Mouse (Mus musculus) kidney, postnatal 0 days (tissue): ENCODE results near the gene Wnt10a. TPM values are rescaled to one million over a fixed set of nuclear protein-coding genes. Genes with fewer than 3 reads are reported as not detected.

Experiments used
- ATAC-seq: fragments of 200-750 bp; cut with Nextera tagmentation; replicated peaks from 2 replicates; pipeline ENCODE4 v1.8.0; 2017; ENCODE audit warnings: low read depth, moderate number of reproducible peaks, moderate TSS enrichment, moderate library complexity; ENCODE audit not compliant: low FRiP score
- DNase-seq: peaks from one replicate; pipeline ENCODE4 v3.0.0-alpha.2; 2016; ENCODE audit warnings: low spot score
- H3K27ac ChIP-seq: fragments of 300-500 bp; sonication (generic); 2 replicates; pipeline ENCODE4 v1.5.1; 2014; ENCODE audit warnings: mild to moderate bottlenecking
- H3K27me3 ChIP-seq: fragments of 300-500 bp; sonication (generic); 2 replicates; pipeline ENCODE4 v1.6.1; 2014; ENCODE audit warnings: low read length, mixed read lengths; ENCODE audit not compliant: insufficient read depth
- H3K36me3 ChIP-seq: fragments of 300-500 bp; sonication (generic); 2 replicates; pipeline ENCODE4 v1.6.1; 2014; ENCODE audit warnings: low read length, mixed read lengths; ENCODE audit not compliant: insufficient read depth
- H3K4me1 ChIP-seq: fragments of 300-500 bp; sonication (generic); replicated peaks from 2 replicates; pipeline ENCODE4 v1.6.1; 2014; ENCODE audit warnings: antibody characterized with exemption, low read length, mixed read lengths; ENCODE audit not compliant: insufficient read depth
- H3K4me2 ChIP-seq: fragments of 300-500 bp; sonication (generic); 2 replicates; pipeline ENCODE4 v1.6.1; 2014; ENCODE audit warnings: mild to moderate bottlenecking, low read length, moderate library complexity, mixed read lengths
- H3K4me3 ChIP-seq: fragments of 300-500 bp; sonication (generic); replicated peaks from 2 replicates; pipeline ENCODE4 v1.5.1; 2014; ENCODE audit warnings: low read depth, low read length
- H3K9ac ChIP-seq: fragments of 300-500 bp; sonication (generic); 2 replicates; pipeline ENCODE4 v1.6.1; 2014; ENCODE audit warnings: low read depth, low read length
- H3K9me3 ChIP-seq: fragments of 300-500 bp; sonication (generic); replicated peaks from 2 replicates; pipeline ENCODE4 v1.6.1; 2016; ENCODE audit warnings: low read length, inconsistent platforms, mixed read lengths
- CTCF ChIP-seq: IDR thresholded peaks from 2 replicates; pipeline ENCODE4 v1.5.1; 2016; ENCODE audit warnings: antibody characterized with exemption, low read depth, mild to moderate bottlenecking, moderate library complexity
- WGBS: fragments of 180-500 bp; shearing (Covaris S2); extraction: QIAGEN DNeasy Blood & Tissue Kit; methylation state at CpG from one replicate; pipeline ENCODE4 v1.1.7; 2014; 5-methylcytosine and 5-hydroxymethylcytosine counted together
- polyA plus RNA-seq: library from polyadenylated mRNA; unstranded; fragments of >200 nt; fragmentation: Nextera tagmentation; extraction: Ambion mirVana; gene quantifications from 2 replicates; pipeline ENCODE4 v1.2.1, GENCODE M21; 2015

Gene Wnt10a
- polyA plus RNA-seq, 1 experiment from 2014 or later: 0.91 TPM

- Histone ChIP-seq H3K4me1 (peaks cover 4% of the 10 kb centered on the region; the same call in 1 of the 2 replicates), H3K27ac (no peak overlapping the region), H3K4me3 (no peak overlapping the region), H3K9ac (no peak overlapping the region), H3K4me2 (no peak overlapping the region), H3K36me3 (no peaks in the 10 kb centered on the region), H3K9me3 (no peaks in the 10 kb centered on the region), H3K27me3 (peaks cover 33% of the 10 kb centered on the region)
- no peak for ATAC-seq
- 56% methylated on average over 3 of the region's 3 CpGs for WGBS
- TF ChIP-seq CTCF: no peak
- no peak for DNase-seq
These were observed 12.3 kb upstream of the Wnt10a start for GRCm38 (mm10) chr1:74778934-74779486.

GRCm38 (mm10) chr1:74782045-74782444 lies 9.3 kb upstream of the Wnt10a start:
- Histone ChIP-seq H3K27ac (no peak overlapping the region), H3K4me3 (no peak overlapping the region), H3K9ac (no peak overlapping the region), H3K4me2 (no peak overlapping the region), H3K9me3 (no peaks in the 10 kb centered on the region; the same call in 1 of the 2 replicates), H3K36me3 (no peaks in the 10 kb centered on the region), H3K27me3 (peaks cover 54% of the 10 kb centered on the region), H3K4me1 (peaks cover 9% of the 10 kb centered on the region; the same call in 1 of the 2 replicates)
- WGBS: 19% methylated on average over 14 of the region's 14 CpGs
- ATAC-seq: no peak
- DNase-seq: no peak
- no peak for TF ChIP-seq CTCF

GRCm38 (mm10) chr1:74783554-74783953 lies 7.8 kb upstream of the Wnt10a start:
- ATAC-seq: no peak
- no peak for TF ChIP-seq CTCF
- Histone ChIP-seq H3K27ac (no peak overlapping the region), H3K9me3 (no peaks in the 10 kb centered on the region; the same call in 1 of the 2 replicates), H3K36me3 (no peaks in the 10 kb centered on the region), H3K27me3 (peaks cover 68% of the 10 kb centered on the region), H3K4me1 (peaks cover 9% of the 10 kb centered on the region; the same call in 1 of the 2 replicates), H3K4me3 (peak overlapping the region; percentile 44), H3K9ac (no peak overlapping the region), H3K4me2 (peak overlapping the region; percentile 77)
- WGBS: 12% methylated on average over 13 of the region's 13 CpGs
- DNase-seq: no peak

- H3K27ac ChIP-seq: no peak overlapping the region
- H3K9ac ChIP-seq: no peak overlapping the region
- ATAC-seq: no peak; the same call in 1 of the 2 replicates
- WGBS: 1% methylated on average over 67 of the region's 67 CpGs
- peak overlapping the region; percentile 44 for H3K4me3 ChIP-seq
- H3K4me1 ChIP-seq: peaks cover 9% of the 10 kb centered on the region; the same call in 1 of the 2 replicates
- H3K36me3 ChIP-seq: no peaks in the 10 kb centered on the region
- H3K4me2 ChIP-seq: peak overlapping the region; percentile 77
- H3K27me3 ChIP-seq: peaks cover 73% of the 10 kb centered on the region
- H3K9me3 ChIP-seq: no peaks in the 10 kb centered on the region; the same call in 1 of the 2 replicates
- peak; percentile 65 for TF ChIP-seq CTCF
- DNase-seq: peak; percentile 78
These were observed 7.1 kb upstream of the Wnt10a start for GRCm38 (mm10) chr1:74784041-74784759.

- ATAC-seq (no peak), DNase-seq (peak; percentile 88)
- H3K9ac ChIP-seq: no peak overlapping the region
- no peaks in the 10 kb centered on the region; the same call in 1 of the 2 replicates for H3K9me3 ChIP-seq
- no peak overlapping the region for H3K4me3 ChIP-seq
- H3K4me2 ChIP-seq: no peak overlapping the region
- H3K27ac ChIP-seq: no peak overlapping the region
- H3K4me1 ChIP-seq: peaks cover 15% of the 10 kb centered on the region; the same call in 1 of the 2 replicates
- 9% methylated on average over 7 of the region's 7 CpGs for WGBS
- peaks cover 94% of the 10 kb centered on the region for H3K27me3 ChIP-seq
- no peaks in the 10 kb centered on the region for H3K36me3 ChIP-seq
- peak; percentile 88 for TF ChIP-seq CTCF
These were observed 3.5 kb upstream of the Wnt10a start for GRCm38 (mm10) chr1:74787846-74788245.

GRCm38 (mm10) chr1:74788603-74789176 lies 2.6 kb upstream of the Wnt10a start:
- DNase-seq: no peak
- ATAC-seq: no peak

More at GRCm38 (mm10) chr1:74788603-74789176, 2.6 kb upstream of the Wnt10a start:
- H3K36me3 ChIP-seq: no peaks in the 10 kb centered on the region
- no peak overlapping the region for H3K27ac ChIP-seq
- H3K9me3 ChIP-seq: no peaks in the 10 kb centered on the region; the same call in 1 of the 2 replicates
- H3K4me3 ChIP-seq: no peak overlapping the region
- H3K4me2 ChIP-seq: no peak overlapping the region
- WGBS: 27% methylated on average over 6 of the region's 6 CpGs
- H3K27me3 ChIP-seq: peaks cover 94% of the 10 kb centered on the region
- no peak overlapping the region for H3K9ac ChIP-seq
- peaks cover 14% of the 10 kb centered on the region; the same call in 1 of the 2 replicates for H3K4me1 ChIP-seq
- TF ChIP-seq CTCF: no peak
